Mouse (Mus musculus) ES-Bruce4 (cell line): ENCODE data around the gene Hormad1. TPM values are rescaled to one million over a fixed set of nuclear protein-coding genes. Genes with fewer than 3 reads are reported as not detected.

Experiments
- H3K27ac ChIP-seq: 2 replicates; pipeline ENCODE4 v1.5.1; 2012; ENCODE audit warnings: low read length, inconsistent platforms; ENCODE audit not compliant: insufficient read depth
- H3K27me3 ChIP-seq: 2 replicates; pipeline ENCODE4 v1.6.1; 2012; ENCODE audit warnings: mild to moderate bottlenecking, low read length, inconsistent platforms; ENCODE audit not compliant: control insufficient read depth, poor library complexity, insufficient read depth, severe bottlenecking
- H3K36me3 ChIP-seq: 2 replicates; pipeline ENCODE4 v1.6.1; 2012; ENCODE audit warnings: inconsistent platforms, mild to moderate bottlenecking, low read length, moderate library complexity; ENCODE audit not compliant: control insufficient read depth, poor library complexity, insufficient read depth, severe bottlenecking
- H3K4me1 ChIP-seq: one replicate; pipeline ENCODE4 v1.8.1; 2011; ENCODE audit warnings: low read length; ENCODE audit not compliant: control insufficient read depth, insufficient read depth
- H3K4me3 ChIP-seq: 2 replicates; pipeline ENCODE4 v1.5.1; 2011; ENCODE audit warnings: low read depth, mild to moderate bottlenecking, low read length
- H3K9ac ChIP-seq: 2 replicates; pipeline ENCODE4 v1.6.1; 2012; ENCODE audit warnings: low read depth, mild to moderate bottlenecking, inconsistent platforms; ENCODE audit not compliant: poor library complexity, severe bottlenecking
- H3K9me3 ChIP-seq: replicated peaks from 2 replicates; pipeline ENCODE4 v1.6.1; 2012; ENCODE audit warnings: mild to moderate bottlenecking, low read length, inconsistent platforms; ENCODE audit not compliant: control insufficient read depth, poor library complexity, insufficient read depth, severe bottlenecking
- CTCF ChIP-seq: IDR thresholded peaks from one replicate; pipeline ENCODE4 v1.8.1; 2011; ENCODE audit warnings: low read depth, low read length
- EP300 ChIP-seq: IDR thresholded peaks from 2 replicates; pipeline ENCODE4 v1.6.1; 2011; ENCODE audit warnings: low read depth, low read length; ENCODE audit not compliant: insufficient read depth
- POLR2A ChIP-seq: IDR thresholded peaks from one replicate; pipeline ENCODE4 v1.8.1; 2011; ENCODE audit warnings: low read length; ENCODE audit not compliant: insufficient read depth
- polyA plus RNA-seq: library from polyadenylated mRNA; stranded (reverse); fragments of >200 nt; gene quantifications from 2 replicates; pipeline ENCODE4 v1.2.4, GENCODE M21; 2011; ENCODE audit warnings: low read depth; ENCODE audit not compliant: missing spikeins, insufficient read depth, insufficient read length

Gene Hormad1
- polyA plus RNA-seq, 1 experiment, result 4.6 TPM

GRCm38 (mm10) chr3:95624628-95625503, 65.4 kb downstream of the Hormad1 start, which contains the start of gene Ensa:
Gene Ensa, plus strand, starts transcription at chr3:95624993.
- TF ChIP-seq POLR2A (peak; percentile 93), EP300 (no peak)
- Histone ChIP-seq H3K9ac (peak within 1 kb of the TSS; percentile 91), H3K36me3 (peaks cover 28% of the 10 kb centered on the region), H3K4me1 (peaks cover 6% of the 10 kb centered on the region), H3K4me3 (peak within 1 kb of the TSS; percentile 95), H3K27me3 (no peaks in the 10 kb centered on the region), H3K9me3 (no peaks in the 10 kb centered on the region), H3K27ac (peak within 1 kb of the TSS; percentile 82)

- Histone ChIP-seq H3K27ac (no peak overlapping the region), H3K9me3 (no peaks in the 10 kb centered on the region), H3K4me1 (peaks cover 6% of the 10 kb centered on the region), H3K27me3 (no peaks in the 10 kb centered on the region), H3K4me3 (no peak overlapping the region), H3K9ac (no peak overlapping the region), H3K36me3 (peaks cover 48% of the 10 kb centered on the region)
- TF ChIP-seq CTCF (no peak), EP300 (no peak), POLR2A (no peak)
These were observed 68.3 kb downstream of the Hormad1 start for GRCm38 (mm10) chr3:95627763-95628162.

DNA sequence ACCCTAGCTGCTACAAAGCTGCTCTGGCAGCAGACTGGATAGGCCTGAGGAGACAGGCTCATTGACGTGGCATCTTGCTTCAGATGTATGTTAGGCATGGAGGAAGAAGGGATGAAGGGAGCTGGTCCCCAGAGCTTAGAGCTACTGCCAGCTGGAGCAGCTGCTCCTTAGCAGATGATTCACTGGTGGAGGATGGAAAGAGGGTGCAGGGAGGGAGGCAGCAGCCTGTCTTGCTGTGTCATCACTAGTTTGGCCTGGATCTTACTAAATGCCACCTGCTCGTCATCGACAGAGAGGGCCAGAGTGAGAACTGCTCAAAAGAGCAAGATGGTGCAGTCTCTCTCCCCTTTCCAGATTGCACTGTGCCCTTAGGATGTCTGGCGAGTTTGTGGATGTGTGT, 70.3 kb downstream of the Hormad1 start:
- Histone ChIP-seq H3K4me3 (no peak overlapping the region), H3K27ac (no peak overlapping the region), H3K9ac (no peak overlapping the region), H3K4me1 (peaks cover 5% of the 10 kb centered on the region), H3K27me3 (no peaks in the 10 kb centered on the region), H3K9me3 (no peaks in the 10 kb centered on the region), H3K36me3 (peaks cover 61% of the 10 kb centered on the region)
- TF ChIP-seq EP300 (no peak), CTCF (no peak), POLR2A (no peak)

DNA sequence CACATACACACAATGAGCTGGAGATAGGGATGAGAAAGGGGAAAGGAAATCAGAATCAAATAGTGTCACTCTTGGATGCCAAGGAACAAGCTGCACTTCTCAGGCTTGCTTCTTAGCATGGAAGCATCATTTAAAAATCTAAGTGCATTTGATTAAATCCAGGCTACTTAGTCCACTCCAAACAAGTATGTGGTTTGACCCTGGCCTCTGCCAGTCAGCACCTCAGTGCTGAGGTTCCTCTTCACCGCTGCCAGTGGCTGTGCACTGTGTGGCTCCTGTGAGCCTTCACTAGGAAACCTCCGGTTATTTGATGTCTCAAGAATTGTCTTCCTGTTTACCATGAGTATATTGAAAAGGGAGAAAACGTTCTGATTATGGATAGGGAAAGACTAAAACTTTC, 71.4 kb downstream of the Hormad1 start:
- Histone ChIP-seq H3K4me3 (no peak overlapping the region), H3K27me3 (no peaks in the 10 kb centered on the region), H3K9ac (no peak overlapping the region), H3K36me3 (peaks cover 68% of the 10 kb centered on the region), H3K4me1 (peaks cover 6% of the 10 kb centered on the region), H3K27ac (no peak overlapping the region), H3K9me3 (no peaks in the 10 kb centered on the region)
- TF ChIP-seq EP300 (no peak), POLR2A (no peak), CTCF (no peak)

GRCm38 (mm10) chr3:95631304-95631703, 71.8 kb downstream of the Hormad1 start:
- H3K4me1 ChIP-seq, result peaks cover 6% of the 10 kb centered on the region
- H3K36me3 ChIP-seq, result peaks cover 68% of the 10 kb centered on the region
- no peak overlapping the region for H3K4me3 ChIP-seq
- H3K27me3 ChIP-seq, result no peaks in the 10 kb centered on the region
- no peaks in the 10 kb centered on the region for H3K9me3 ChIP-seq
- TF ChIP-seq POLR2A, result no peak
- H3K27ac ChIP-seq, result no peak overlapping the region
- peak overlapping the region; percentile 17; the same call in 1 of the 2 replicates for H3K9ac ChIP-seq
